Mouse (Mus musculus) gastrocnemius, adult 18-20 months (tissue): Measurements from ENCODE around the gene Msmb. TPM values are rescaled to one million over a fixed set of nuclear protein-coding genes. Genes with fewer than 3 reads are reported as not detected.

Source experiments
- DNase-seq: peaks from one replicate; pipeline ENCODE4 v3.0.0; 2021; ENCODE audit warnings: low spot score
- total RNA-seq, 2 experiments: library from RNA; stranded (reverse); gene quantifications; 2 replicates each; pipeline ENCODE4 v1.2.3; 2021

The Msmb gene
- total RNA-seq, 2 experiments from 2014 or later, result not detected

- DNase-seq, result no peak
Measured at GRCm38 (mm10) chr14:32145809-32146511, 4.1 kb downstream of the Msmb start.

GRCm38 (mm10) chr14:32146578-32146977 is 4.8 kb downstream of the Msmb start:
- no peak for DNase-seq

GRCm38 (mm10) chr14:32150872-32151271 is 9.0 kb downstream of the Msmb start:
- no peak for DNase-seq

GRCm38 (mm10) chr14:32152243-32152965 is 10.6 kb downstream of the Msmb start:
- DNase-seq, result no peak

- no peak for DNase-seq
Measured at GRCm38 (mm10) chr14:32153156-32153555, 11.3 kb downstream of the Msmb start.

- DNase-seq, result no peak
Measured at GRCm38 (mm10) chr14:32154758-32155157, 12.9 kb downstream of the Msmb start.

GRCm38 (mm10) chr14:32159150-32159670 is 17.4 kb downstream of the Msmb start:
- DNase-seq, result no peak

- peak; percentile 99 for DNase-seq
Measured at GRCm38 (mm10) chr14:32159690-32160246, 17.9 kb downstream of the Msmb start, which contains the start of gene Ncoa4. Ncoa4 (plus strand) TSS chr14:32159865.

- DNase-seq, result no peak
Measured at GRCm38 (mm10) chr14:32160563-32160962, 18.7 kb downstream of the Msmb start.

GRCm38 (mm10) chr14:32161090-32161885 is 19.5 kb downstream of the Msmb start:
- no peak for DNase-seq

- no peak for DNase-seq
Measured at GRCm38 (mm10) chr14:32162231-32162630, 20.4 kb downstream of the Msmb start.

- DNase-seq, result no peak
Measured at GRCm38 (mm10) chr14:32163203-32163888, 21.5 kb downstream of the Msmb start.

GRCm38 (mm10) chr14:32164173-32165051 is 22.6 kb downstream of the Msmb start:
- DNase-seq, result no peak

- DNase-seq, result peak; percentile 60
Measured at GRCm38 (mm10) chr14:32165278-32166061, 23.6 kb downstream of the Msmb start.

- DNase-seq, result no peak
Measured at GRCm38 (mm10) chr14:32166062-32166441, 24.2 kb downstream of the Msmb start.

- no peak for DNase-seq
Measured at GRCm38 (mm10) chr14:32166840-32167239, 25.0 kb downstream of the Msmb start.

GRCm38 (mm10) chr14:32167326-32167725 is 25.5 kb downstream of the Msmb start:
- no peak for DNase-seq

GRCm38 (mm10) chr14:32168653-32169231 is 26.9 kb downstream of the Msmb start:
- DNase-seq, result no peak

GRCm38 (mm10) chr14:32170137-32170536 is 28.3 kb downstream of the Msmb start:
- no peak for DNase-seq
